8 mouse cellular contexts compared by ENCODE assay signal in genomic region chr16:91546836-91547741, GRCm38 (mm10). TPM values are rescaled to one million over a fixed set of nuclear protein-coding genes. Genes with fewer than 3 reads are reported as not detected.
DNase-seq lines count a peak whose midpoint lies in the region; ATAC-seq and TF ChIP-seq lines count a peak whose summit lies in the region.

Gene Ifngr2 (plus strand): TSS chr16:91547072.

- peaks cover 22 to 46% of the 10 kb centered on the region in 2 experiments for H3K4me1 ChIP-seq in CH12.LX (ENCODE audit: control insufficient read depth in 1 of 2, insufficient read depth in 2 of 2)
- H3K4me1 ChIP-seq in brown adipose tissue, adult 24 weeks (ENCODE audit: control insufficient read depth, insufficient read depth, insufficient read length, low read length), result peaks cover 20% of the 10 kb centered on the region
- peaks cover 27% of the 10 kb centered on the region for H3K4me1 ChIP-seq in forebrain, embryonic 12.5 days
- peaks cover 32% of the 10 kb centered on the region for H3K4me1 ChIP-seq in lung, embryonic 16.5 days (replicated peaks; ENCODE audit: control insufficient read depth, insufficient read depth, low read length)

- H3K36me3 ChIP-seq in CH12.LX (replicated peaks in 1 of 2; ENCODE audit: control insufficient read depth in 1 of 2, insufficient read depth in 1 of 2, low read length in 1 of 2), result peaks cover 11 to 19% of the 10 kb centered on the region in 2 experiments
- H3K36me3 ChIP-seq in forebrain, embryonic 12.5 days (replicated peaks), result no peaks in the 10 kb centered on the region
- no peaks in the 10 kb centered on the region for H3K36me3 ChIP-seq in lung, embryonic 16.5 days (ENCODE audit: control insufficient read depth, insufficient read depth, low read length)

- H3K4me2 ChIP-seq in CH12.LX (ENCODE audit: insufficient read depth, low read depth, poor library complexity, severe bottlenecking), result peak within 1 kb of the TSS; percentile 84
- peak within 1 kb of the TSS; percentile 87 for H3K4me2 ChIP-seq in forebrain, embryonic 12.5 days
- peak within 1 kb of the TSS; percentile 75 for H3K4me2 ChIP-seq in lung, embryonic 16.5 days (ENCODE audit: low read depth, low read length)

- H3K9me3 ChIP-seq in CH12.LX (replicated peaks; ENCODE audit: low read length), result no peaks in the 10 kb centered on the region
- no peaks in the 10 kb centered on the region for H3K9me3 ChIP-seq in forebrain, embryonic 12.5 days
- no peaks in the 10 kb centered on the region for H3K9me3 ChIP-seq in lung, embryonic 16.5 days (ENCODE audit: control insufficient read depth, low read length)

- in situ Hi-C loops in CH12.LX (cut with MboI; ENCODE audit: low pct_ligation_motif_present, low pct_unique_long_range_greater_than_20kb, low sequenced_read_pairs), result no loop called here

- dilution Hi-C loops in CH12.LX (cut with MboI; ENCODE audit: extremely low pct_ligation_motif_present, extremely low pct_unique_long_range_greater_than_20kb, low sequenced_read_pairs), result no loop called here

- H3K27me3 ChIP-seq in CH12.LX (replicated peaks), result no peaks in the 10 kb centered on the region
- peaks cover 11% of the 10 kb centered on the region; the same call in 1 of the 2 replicates for H3K27me3 ChIP-seq in forebrain, embryonic 12.5 days
- no peaks in the 10 kb centered on the region for H3K27me3 ChIP-seq in lung, embryonic 16.5 days (ENCODE audit: control insufficient read depth, insufficient read depth, low read depth, low read length)

- peaks cover 47% of the 10 kb centered on the region for H3K79me2 ChIP-seq in CH12.LX (replicated peaks; ENCODE audit: control insufficient read depth, extremely low read depth, insufficient read depth, poor library complexity, severe bottlenecking)

- TF ChIP-seq CTCF in CH12.LX (conservative IDR thresholded peaks at IDR 0.05 in 1 of 2, IDR thresholded peaks at IDR 0.05 in 1 of 2; ENCODE audit: low read depth in 2 of 2, low read length in 2 of 2), result no peak
- TF ChIP-seq CTCF in layer of hippocampus, adult 2 months (conservative IDR thresholded peaks at IDR 0.05), result no peak

- peak within 1 kb of the TSS; percentile 85 for H3K27ac ChIP-seq in CH12.LX (ENCODE audit: insufficient read depth, low read depth)
- H3K27ac ChIP-seq in brown adipose tissue, adult 24 weeks (replicated peaks; ENCODE audit: low read depth, low read length), result peak within 1 kb of the TSS; percentile 85
- H3K27ac ChIP-seq in forebrain, embryonic 12.5 days, result no peak within 1 kb of the TSS
- peak within 1 kb of the TSS; percentile 98 for H3K27ac ChIP-seq in layer of hippocampus, adult 2 months
- H3K27ac ChIP-seq in lung, embryonic 16.5 days (ENCODE audit: low read length), result peak within 1 kb of the TSS; percentile 79

- peak within 1 kb of the TSS; percentile 85 to 99 (median 85) for H3K4me3 ChIP-seq in CH12.LX (replicated peaks in 1 of 3; ENCODE audit: low read depth in 2 of 3, low read length in 2 of 3, poor library complexity in 1 of 3)
- peak within 1 kb of the TSS; percentile 100 for H3K4me3 ChIP-seq in brown adipose tissue, adult 24 weeks (ENCODE audit: insufficient read depth, low read depth, low read length)
- H3K4me3 ChIP-seq in forebrain, embryonic 12.5 days (replicated peaks), result peak within 1 kb of the TSS; percentile 95
- peak within 1 kb of the TSS; percentile 98 for H3K4me3 ChIP-seq in layer of hippocampus, adult 2 months
- peak within 1 kb of the TSS; percentile 79 for H3K4me3 ChIP-seq in lung, embryonic 16.5 days (ENCODE audit: low read length)

- peak; percentile 62 for DNase-seq in CH12.LX (ENCODE audit: extremely low read depth)
- peak; percentile 79 to 81 for DNase-seq in heart, postnatal 14 days
- peak in 1 of 2 experiments; percentile 42 for DNase-seq in layer of hippocampus, adult 2 months (ENCODE audit: low spot score in 2 of 2)
- peak; percentile 58 for DNase-seq in ovary, adult 18-20 months (ENCODE audit: low spot score)
- DNase-seq in thymus, postnatal 14 days, result peak; percentile 77

- TF ChIP-seq EP300 in CH12.LX (IDR thresholded peaks at IDR 0.05; ENCODE audit: low read length), result peak; percentile 9; the same call in 1 of the 2 replicates

- peak; percentile 92 for ATAC-seq in forebrain, embryonic 12.5 days (ENCODE audit: low FRiP score)
- peak; percentile 94 for ATAC-seq in lung, embryonic 16.5 days (ENCODE audit: low read depth)

- intact Hi-C loops in heart, postnatal 14 days (cut with DNase I), result no loop called here

- peak; percentile 77 for TF ChIP-seq POLR2A in CH12.LX (IDR thresholded peaks at IDR 0.05; ENCODE audit: low read depth, low read length)

- peak within 1 kb of the TSS; percentile 94 for H3K9ac ChIP-seq in CH12.LX (ENCODE audit: insufficient read depth, low read depth)
- H3K9ac ChIP-seq in forebrain, embryonic 12.5 days, result peak within 1 kb of the TSS; percentile 97
- peak within 1 kb of the TSS; percentile 94 for H3K9ac ChIP-seq in lung, embryonic 16.5 days (ENCODE audit: low read length)

- 2% methylated on average over 48 of the region's 74 CpGs for WGBS in forebrain, embryonic 12.5 days
- WGBS in lung, embryonic 16.5 days, result under 1% methylated on average over 61 of the region's 74 CpGs

- no peak for TF ChIP-seq RAD21 in CH12.LX (IDR thresholded peaks at IDR 0.05; ENCODE audit: low read depth, low read length)

TF ChIP-seq in CH12.LX, 34 proteins besides CTCF, POLR2A, EP300 and RAD21:
- TF ChIP-seq MYC (IDR thresholded peaks at IDR 0.05; ENCODE audit: low read depth, low read length) (peak; percentile 47; the same call in 1 of the 2 replicates), SMC3 (IDR thresholded peaks at IDR 0.05; ENCODE audit: low read depth, low read length) (no peak), USF2 (conservative IDR thresholded peaks at IDR 0.05; ENCODE audit: low read depth, low read length) (no peak), JUND (conservative IDR thresholded peaks at IDR 0.05; ENCODE audit: low read depth, low read length) (no peak), GABPA (IDR thresholded peaks at IDR 0.05; ENCODE audit: insufficient replicate concordance, low read depth, low read length) (no peak), HCFC1 (IDR thresholded peaks at IDR 0.05; ENCODE audit: low read depth, low read length) (no peak; the same call in 1 of the 2 replicates), MAFK (IDR thresholded peaks at IDR 0.05; ENCODE audit: insufficient replicate concordance, low read length) (no peak), CHD2 (IDR thresholded peaks at IDR 0.05; ENCODE audit: low read length) (no peak), BHLHE40 (IDR thresholded peaks at IDR 0.05; ENCODE audit: low read depth, low read length) (0 out of 2 replicates have a peak, but pooled peaks have one; percentile 29), MXI1 (IDR thresholded peaks at IDR 0.05; ENCODE audit: low read depth, low read length) (peak; percentile 80), ZMIZ1 (IDR thresholded peaks at IDR 0.05; ENCODE audit: low read depth, low read length) (no peak), SIN3A (IDR thresholded peaks at IDR 0.05; ENCODE audit: low read length) (peak; percentile 90), MAZ (IDR thresholded peaks at IDR 0.05; ENCODE audit: low read depth, low read length) (peak; percentile 4; the same call in 1 of the 2 replicates), TBP (conservative IDR thresholded peaks at IDR 0.05; ENCODE audit: low read depth, low read length) (0 out of 2 replicates have a peak, but pooled peaks have one; percentile 19), ETS1 (conservative IDR thresholded peaks at IDR 0.05; ENCODE audit: low read depth, low read length) (0 out of 2 replicates have a peak, but pooled peaks have one; percentile 8), ZNF384 (IDR thresholded peaks at IDR 0.05; ENCODE audit: low read depth, low read length) (no peak), IRF4 (IDR thresholded peaks at IDR 0.05; ENCODE audit: low read depth, low read length) (no peak), MAX (IDR thresholded peaks at IDR 0.05; ENCODE audit: low read length) (peak; percentile 44; the same call in 1 of the 2 replicates), PAX5 (IDR thresholded peaks at IDR 0.05; ENCODE audit: low read length) (no peak), CHD1 (IDR thresholded peaks at IDR 0.05; ENCODE audit: low read depth, low read length) (peak; percentile 31), NRF1 (IDR thresholded peaks at IDR 0.05; ENCODE audit: low read depth, low read length) (peak; percentile 38; the same call in 1 of the 2 replicates), E2F4 (IDR thresholded peaks at IDR 0.05; ENCODE audit: insufficient replicate concordance, low read depth, low read length) (no peak), ZC3H11A (IDR thresholded peaks at IDR 0.05; ENCODE audit: low read depth, low read length) (no peak), USF1 (IDR thresholded peaks at IDR 0.05; ENCODE audit: low read depth, low read length) (no peak), ELF1 (IDR thresholded peaks at IDR 0.05; ENCODE audit: low read depth, low read length) (no peak), KAT2A (IDR thresholded peaks at IDR 0.05; ENCODE audit: insufficient replicate concordance, low read length) (no peak), NELFE (IDR thresholded peaks at IDR 0.05; ENCODE audit: low read depth, low read length) (peak; percentile 77), JUN (IDR thresholded peaks at IDR 0.05; ENCODE audit: insufficient read depth, low read depth, low read length) (no peak), ZKSCAN1 (IDR thresholded peaks at IDR 0.05; ENCODE audit: borderline replicate concordance, low read depth, low read length) (no peak), MEF2A (IDR thresholded peaks at IDR 0.05; ENCODE audit: borderline replicate concordance, low read depth, low read length) (no peak), TCF12 (IDR thresholded peaks at IDR 0.05; ENCODE audit: low read depth, low read length) (peak; percentile 77; the same call in 1 of the 2 replicates), RCOR1 (conservative IDR thresholded peaks at IDR 0.05; ENCODE audit: low read depth, low read length) (no peak), UBTF (IDR thresholded peaks at IDR 0.05; ENCODE audit: low read depth, low read length) (peak; percentile 82), POLR2AphosphoS2 (IDR thresholded peaks at IDR 0.05; ENCODE audit: low read depth, low read length) (0 out of 2 replicates have a peak, but pooled peaks have one; percentile 55)

RNA-seq across cellular contexts. Expression of gene Ifngr2, which starts in this region (rescaled TPM):
- total RNA-seq in CH12.LX (2012; rRNA removed) (26.3 and 36.1 TPM in 2 replicates), CH12.LX (2014; rRNA removed) (29.6 and 32.1 TPM in 2 replicates)
- 38.8 and 39.2 TPM in 2 replicates for polyA plus RNA-seq in CH12.LX (2012; ENCODE audit: insufficient read length, low read depth)
- 15.4 and 22.0 TPM in 2 replicates for polyA plus RNA-seq in brown adipose tissue, adult 24 weeks (2012; ENCODE audit: insufficient read depth, insufficient read length, missing spikeins)
- 27.9 and 31.9 TPM in 2 replicates for polyA plus RNA-seq in forebrain, embryonic 12.5 days (2016; fragmentation: Nextera tagmentation; extraction: Ambion mirVana)
- total RNA-seq in heart, postnatal 14 days (2021), result 100 to 1,000 TPM; 125 to 142 TPM
- total RNA-seq in layer of hippocampus, adult 2 months (2021), result 10 to 100 TPM; 49.2 to 50.6 TPM
- 53.7 and 54.1 TPM in 2 replicates for polyA plus RNA-seq in lung, embryonic 16.5 days (2015; fragmentation: Nextera tagmentation; extraction: Ambion mirVana)
